In genomic region chr11:96823880-96824782, GRCm38 (mm10) we compare ENCODE assay signal across 8 mouse cellular contexts. TPM values are rescaled to one million over a fixed set of nuclear protein-coding genes. Genes with fewer than 3 reads are reported as not detected.
DNase-seq lines count a peak whose midpoint lies in the region; ATAC-seq and TF ChIP-seq lines count a peak whose summit lies in the region.

No protein-coding gene starts in this region.

- H3K27ac ChIP-seq in cortical plate, adult 2 months (ENCODE audit: insufficient read depth, low read length): peak overlapping the region; percentile 98

- TF ChIP-seq POLR2A in cortical plate, adult 2 months (IDR thresholded peaks at IDR 0.05; ENCODE audit: extremely low read depth, insufficient read depth, low read length): peak; percentile 60

- no peak for TF ChIP-seq CTCF in cortical plate, adult 2 months (IDR thresholded peaks at IDR 0.05; ENCODE audit: extremely low read depth, insufficient read depth, low read length)

- H3K4me3 ChIP-seq in cortical plate, adult 2 months (ENCODE audit: insufficient read depth, low read length): peak overlapping the region; percentile 58

- H3K4me1 ChIP-seq in cortical plate, adult 2 months (ENCODE audit: control insufficient read depth, insufficient read depth, low read length): peaks cover 9% of the 10 kb centered on the region

- peak; percentile 91 for DNase-seq in adipocyte (ENCODE audit: low spot score)
- DNase-seq in gastrocnemius, adult 8-10 months (ENCODE audit: low spot score in 2 of 2): peak; percentile 80 to 90
- DNase-seq in induced T-regulatory cell, adult 2 months (ENCODE audit: low read depth): peak; percentile 95
- DNase-seq in left cerebral cortex, adult 8-10 months (ENCODE audit: low spot score in 2 of 2): peak; percentile 65 to 96
- DNase-seq in right cerebral cortex, adult 18-20 months: peak; percentile 96
- DNase-seq in urinary bladder, adult 2 months (ENCODE audit: low spot score): peak; percentile 62

- peak; percentile 99 for ATAC-seq in megakaryocyte, adult 5-6 weeks (ENCODE audit: poor library complexity, severe bottlenecking)

RNA-seq across cellular contexts. Expression of gene Nfe2l1, which starts 5.6 kb away (rescaled TPM):
- polyA plus RNA-seq in cortical plate, adult 2 months (2012; rRNA removed): 202 and 207 TPM in 2 replicates
- total RNA-seq in gastrocnemius, adult 8-10 months (2022): 100 to 1,000 TPM; 479 to 603 (median 495) TPM
- total RNA-seq in left cerebral cortex, adult 8-10 months (2022): 100 to 1,000 TPM; 301 to 348 (median 321) TPM
- total RNA-seq in megakaryocyte, adult 5-6 weeks (2015): 30.0 and 32.6 TPM in 2 replicates
- 30.2 and 31.1 TPM in 2 replicates for total RNA-seq in megakaryocyte, adult 5-6 weeks (2017)
- polyA plus RNA-seq in urinary bladder, adult 2 months (2012; rRNA removed): 120 and 137 TPM in 2 replicates

RNA-seq across cellular contexts. Expression of gene Copz2, which starts 25.5 kb away (rescaled TPM):
- 14.2 and 14.7 TPM in 2 replicates for polyA plus RNA-seq in cortical plate, adult 2 months (2012; rRNA removed)
- 10 to 100 TPM; 22.9 to 30.1 (median 24.3) TPM for total RNA-seq in gastrocnemius, adult 8-10 months (2022)
- 10 to 100 TPM in 1 of 4 experiments, 1 to 10 TPM in 3; 6.4 to 10.7 (median 6.8) TPM for total RNA-seq in left cerebral cortex, adult 8-10 months (2022)
- total RNA-seq in megakaryocyte, adult 5-6 weeks (2015): 2.0 and 4.2 TPM in 2 replicates
- 0.28 and 0.92 TPM in 2 replicates for total RNA-seq in megakaryocyte, adult 5-6 weeks (2017)
- 111 and 117 TPM in 2 replicates for polyA plus RNA-seq in urinary bladder, adult 2 months (2012; rRNA removed)

RNA-seq across cellular contexts. Expression of gene Cbx1, which starts 35.2 kb away (rescaled TPM):
- 27.1 and 30.1 TPM in 2 replicates for polyA plus RNA-seq in cortical plate, adult 2 months (2012; rRNA removed)
- 10 to 100 TPM; 33.3 to 37.5 (median 35.5) TPM for total RNA-seq in gastrocnemius, adult 8-10 months (2022)
- total RNA-seq in left cerebral cortex, adult 8-10 months (2022): 10 to 100 TPM; 36.5 to 43.3 (median 38.9) TPM
- total RNA-seq in megakaryocyte, adult 5-6 weeks (2015): 37.7 and 39.2 TPM in 2 replicates
- total RNA-seq in megakaryocyte, adult 5-6 weeks (2017): 60.2 and 60.5 TPM in 2 replicates
- polyA plus RNA-seq in urinary bladder, adult 2 months (2012; rRNA removed): 43.6 and 46.4 TPM in 2 replicates

RNA-seq across cellular contexts. Expression of gene Snx11, which starts 46.8 kb away (rescaled TPM):
- 42.9 and 46.0 TPM in 2 replicates for polyA plus RNA-seq in cortical plate, adult 2 months (2012; rRNA removed)
- 10 to 100 TPM in 3 of 4 experiments, 1 to 10 TPM in 1; 7.7 to 12.0 (median 11.0) TPM for total RNA-seq in gastrocnemius, adult 8-10 months (2022)
- total RNA-seq in left cerebral cortex, adult 8-10 months (2022): 10 to 100 TPM; 38.4 to 49.2 (median 44.4) TPM
- total RNA-seq in megakaryocyte, adult 5-6 weeks (2015): 8.3 and 10.3 TPM in 2 replicates
- 25.5 and 27.4 TPM in 2 replicates for total RNA-seq in megakaryocyte, adult 5-6 weeks (2017)
- polyA plus RNA-seq in urinary bladder, adult 2 months (2012; rRNA removed): 26.0 and 30.0 TPM in 2 replicates

Comparison
In these comparisons a context has a peak if more than half of its experiments do, and no peak if none do; other contexts are left out.
1. Peak in every context shown above with its lines: DNase-seq, ATAC-seq, H3K4me3 ChIP-seq and H3K27ac ChIP-seq.
2. RNA of gene Nfe2l1, which starts 5.6 kb away (total RNA-seq): 479 to 603 TPM in gastrocnemius, adult 8-10 months and 301 to 348 TPM in left cerebral cortex, adult 8-10 months; 30.0 to 32.6 TPM in megakaryocyte, adult 5-6 weeks; every median in the first group is over 4 times any median in the second.